Mouse (Mus musculus) limb, embryonic 12.5 days (tissue): ENCODE results near the gene Tbca. TPM values are rescaled to one million over a fixed set of nuclear protein-coding genes. Genes with fewer than 3 reads are reported as not detected.
A peak's percentile ranks its signal among the peaks of the same experiment; 100 is the strongest.

Experiments used
- ATAC-seq: fragments of 200-750 bp; cut with Nextera tagmentation; 2 replicates; pipeline ENCODE4 v1.8.0; 2017; ENCODE audit warnings: low read depth, moderate TSS enrichment; ENCODE audit not compliant: insufficient number of reproducible peaks, insufficient read depth, low FRiP score, low TSS enrichment
- H3K27ac ChIP-seq: fragments of 300-500 bp; sonication (generic); 2 replicates; pipeline ENCODE4 v1.5.1; 2016; ENCODE audit warnings: mild to moderate bottlenecking, moderate library complexity
- H3K27me3 ChIP-seq: fragments of 300-500 bp; sonication (generic); 2 replicates; pipeline ENCODE4 v1.6.1; 2016; ENCODE audit warnings: mild to moderate bottlenecking, moderate library complexity
- H3K36me3 ChIP-seq: fragments of 300-500 bp; sonication (generic); 2 replicates; pipeline ENCODE4 v1.6.1; 2016; ENCODE audit warnings: mild to moderate bottlenecking, moderate library complexity
- H3K4me1 ChIP-seq: fragments of 300-500 bp; sonication (generic); replicated peaks from 2 replicates; pipeline ENCODE4 v1.6.1; 2016
- H3K4me2 ChIP-seq: fragments of 300-500 bp; sonication (generic); 2 replicates; pipeline ENCODE4 v1.6.1; 2016; ENCODE audit warnings: mild to moderate bottlenecking, moderate library complexity
- H3K4me3 ChIP-seq: fragments of 300-500 bp; sonication (generic); replicated peaks from 2 replicates; pipeline ENCODE4 v1.5.1; 2016; ENCODE audit warnings: mild to moderate bottlenecking
- H3K9ac ChIP-seq: fragments of 300-500 bp; sonication (generic); replicated peaks from 2 replicates; pipeline ENCODE4 v1.6.1; 2016; ENCODE audit warnings: mild to moderate bottlenecking, moderate library complexity
- H3K9me3 ChIP-seq: fragments of 300-500 bp; sonication (generic); 2 replicates; pipeline ENCODE4 v1.6.1; 2016; ENCODE audit warnings: mild to moderate bottlenecking, moderate library complexity
- WGBS: fragments of 180-500 bp; shearing (Covaris S2); methylation state at CpG from one replicate; pipeline ENCODE4 v1.1.7; 2016; 5-methylcytosine and 5-hydroxymethylcytosine counted together
- polyA plus RNA-seq: library from polyadenylated mRNA; unstranded; fragments of >200 nt; fragmentation: Nextera tagmentation; extraction: Ambion mirVana; gene quantifications from 2 replicates; pipeline ENCODE4 v1.2.1, GENCODE M21; 2016

Gene Tbca
- polyA plus RNA-seq, 1 experiment from 2014 or later = 298 TPM

DNA sequence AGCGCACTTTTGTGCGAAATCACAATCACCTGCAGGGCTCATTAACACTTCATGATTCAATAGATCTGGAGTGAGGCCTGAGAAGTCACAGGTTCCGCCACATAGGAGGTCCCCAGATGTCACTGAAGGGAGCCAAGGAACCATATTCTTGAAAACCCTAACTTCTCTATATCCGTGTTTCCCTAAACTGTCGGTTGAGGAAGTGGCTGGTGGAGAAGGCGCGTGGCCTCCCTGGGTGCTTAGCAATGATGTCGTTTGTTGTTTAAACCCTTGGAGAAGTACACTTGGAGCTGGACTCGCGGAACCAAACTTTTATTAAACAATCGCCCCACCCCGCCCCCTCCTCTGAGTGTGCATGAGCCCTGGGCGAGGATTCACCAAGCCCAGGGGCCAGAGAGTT, 60.6 kb downstream of the Tbca start:
- H3K27ac ChIP-seq = no peak overlapping the region
- no peaks in the 10 kb centered on the region for H3K4me1 ChIP-seq
- no peak overlapping the region for H3K9ac ChIP-seq
- no peaks in the 10 kb centered on the region for H3K9me3 ChIP-seq
- no peak for ATAC-seq
- WGBS = 56% methylated on average over 13 of the region's 13 CpGs
- 0 out of 2 replicates have a peak, but pooled peaks cover under 1% of the 10 kb centered on the region for H3K36me3 ChIP-seq
- H3K27me3 ChIP-seq = peaks cover 6% of the 10 kb centered on the region; the same call in 1 of the 2 replicates
- H3K4me2 ChIP-seq = no peak overlapping the region
- H3K4me3 ChIP-seq = no peak overlapping the region

DNA sequence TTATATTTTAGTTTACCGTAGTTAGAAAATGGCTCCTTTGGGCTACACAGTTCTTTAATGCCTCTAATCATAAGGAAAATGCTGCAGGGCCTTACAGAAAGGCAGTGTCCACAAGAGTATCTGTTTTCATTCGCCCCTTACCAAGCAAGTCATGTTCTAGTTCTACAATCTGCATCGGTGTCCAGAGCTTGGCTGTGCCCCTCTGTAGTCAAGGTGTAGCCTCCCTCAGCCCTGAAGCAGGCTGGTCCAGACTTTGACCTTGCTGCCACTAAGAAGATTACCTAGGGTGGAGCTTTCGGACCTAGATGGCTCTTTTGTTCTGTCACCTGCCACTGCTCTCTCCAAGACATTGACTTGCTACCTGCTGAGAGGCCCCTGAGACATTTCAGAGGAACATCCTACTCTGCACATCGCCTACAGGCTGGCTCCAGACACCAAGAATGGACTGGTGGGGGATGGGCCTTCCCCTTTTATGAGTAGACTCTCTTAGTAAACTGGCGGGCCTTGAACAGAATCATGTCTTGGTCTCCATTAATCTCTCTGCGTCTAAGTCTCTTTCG, 69.4 kb downstream of the Tbca start:
- H3K9ac ChIP-seq = no peak overlapping the region
- peaks cover 15% of the 10 kb centered on the region for H3K27me3 ChIP-seq
- H3K9me3 ChIP-seq = no peaks in the 10 kb centered on the region
- no peak overlapping the region for H3K27ac ChIP-seq
- no peak overlapping the region for H3K4me2 ChIP-seq
- no peaks in the 10 kb centered on the region for H3K36me3 ChIP-seq
- 69% methylated on average over 8 of the region's 8 CpGs for WGBS
- no peak overlapping the region for H3K4me3 ChIP-seq
- H3K4me1 ChIP-seq = no peaks in the 10 kb centered on the region; the same call in 1 of the 2 replicates
- ATAC-seq = no peak

DNA sequence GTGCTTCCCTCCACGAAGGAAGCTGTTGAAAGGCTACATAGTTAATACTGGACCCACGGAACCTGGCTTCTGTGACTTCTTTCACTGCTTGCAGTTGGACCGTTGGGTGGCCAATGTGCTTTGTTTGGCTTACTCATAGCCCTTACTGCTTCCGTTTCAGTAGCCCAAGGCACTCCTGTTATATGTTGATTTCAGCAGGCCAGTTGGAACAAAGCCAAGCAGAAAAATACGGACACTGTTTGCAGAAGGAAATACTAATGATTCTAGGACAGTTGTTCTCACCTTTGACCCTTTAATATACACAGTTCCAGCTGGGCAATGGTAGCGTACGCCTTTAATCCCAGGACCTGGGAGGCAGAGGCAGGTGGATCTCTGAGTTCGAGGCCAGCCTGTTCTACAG, 70.5 kb downstream of the Tbca start:
- H3K27me3 ChIP-seq = peaks cover 26% of the 10 kb centered on the region

DNA sequence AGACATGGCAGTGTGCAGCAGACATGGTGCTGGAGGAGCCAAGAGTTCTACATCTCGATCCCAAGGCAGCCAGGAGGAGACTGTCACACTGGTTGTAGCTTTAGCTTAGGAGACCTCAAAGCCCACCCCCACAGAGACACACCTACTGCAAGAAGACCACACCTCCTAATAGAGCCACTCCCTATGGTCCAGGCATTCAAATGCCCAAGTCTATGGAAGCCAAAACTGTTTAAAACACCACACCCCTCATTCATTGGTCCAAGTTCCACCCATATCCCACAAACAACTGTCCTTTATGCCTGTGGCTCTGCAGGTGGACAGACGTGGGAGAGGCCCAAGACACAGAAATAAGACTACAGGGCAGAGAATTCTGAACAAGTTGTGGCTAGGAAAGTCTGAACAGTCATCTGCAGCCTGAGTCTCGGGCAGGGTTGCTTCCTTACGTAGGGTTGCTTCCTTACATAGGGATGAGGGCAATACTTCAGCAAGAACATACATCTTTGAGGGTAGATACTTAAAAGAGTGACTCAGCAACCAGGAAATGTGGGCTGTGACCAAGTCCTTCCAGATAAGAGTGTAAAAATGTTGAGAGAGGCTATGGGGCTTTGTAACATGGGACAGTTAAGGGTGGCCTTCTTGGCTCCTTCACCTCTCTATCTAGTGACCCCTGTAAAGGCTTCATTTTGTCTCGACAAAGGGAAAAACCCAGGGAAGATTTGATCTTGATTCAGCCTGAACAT, 74.0 kb downstream of the Tbca start:
- Histone ChIP-seq H3K27me3 (peaks cover 60% of the 10 kb centered on the region), H3K4me1 (no peaks in the 10 kb centered on the region), H3K27ac (no peak overlapping the region), H3K9ac (no peak overlapping the region), H3K4me3 (no peak overlapping the region), H3K36me3 (no peaks in the 10 kb centered on the region), H3K9me3 (no peaks in the 10 kb centered on the region), H3K4me2 (no peak overlapping the region)
- ATAC-seq = no peak
- 74% methylated on average over 5 of the region's 5 CpGs for WGBS

More for the DNA sequence above, 70.5 kb downstream of the Tbca start:
- Histone ChIP-seq H3K9me3 (no peaks in the 10 kb centered on the region), H3K9ac (no peak overlapping the region), H3K4me2 (no peak overlapping the region), H3K4me1 (no peaks in the 10 kb centered on the region; the same call in 1 of the 2 replicates), H3K27ac (no peak overlapping the region), H3K36me3 (no peaks in the 10 kb centered on the region), H3K4me3 (no peak overlapping the region)
- ATAC-seq = no peak
- 80% methylated on average over 8 of the region's 8 CpGs for WGBS

DNA sequence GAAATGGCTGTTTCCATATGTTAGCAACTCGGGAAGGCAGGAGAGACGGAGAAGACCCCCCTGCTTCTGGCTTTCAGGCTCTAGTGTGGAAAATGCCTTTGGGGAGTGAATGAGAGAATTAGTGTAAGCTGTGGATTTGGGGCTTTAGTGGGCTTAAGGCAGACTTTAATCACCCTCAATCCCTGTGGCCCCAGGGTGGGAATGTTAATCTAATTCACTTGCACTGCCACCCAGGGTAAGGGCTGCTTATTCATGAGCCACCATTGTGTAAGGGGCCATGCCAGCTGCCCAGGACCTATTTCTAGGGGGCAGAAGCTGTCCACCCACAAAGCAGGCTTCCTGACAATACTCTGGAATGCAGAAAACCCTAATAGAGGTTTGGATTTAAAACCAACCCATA, 78.2 kb downstream of the Tbca start:
- Histone ChIP-seq H3K4me1 (peaks cover 9% of the 10 kb centered on the region), H3K27me3 (peaks cover 95% of the 10 kb centered on the region), H3K9ac (no peak overlapping the region), H3K36me3 (no peaks in the 10 kb centered on the region), H3K27ac (no peak overlapping the region), H3K9me3 (no peaks in the 10 kb centered on the region), H3K4me2 (no peak overlapping the region), H3K4me3 (no peak overlapping the region)
- ATAC-seq = no peak
- WGBS = 20% methylated on average over 2 of the region's 2 CpGs

- 48% methylated on average over 4 of the region's 4 CpGs for WGBS
- peaks cover 95% of the 10 kb centered on the region for H3K27me3 ChIP-seq
Observed at GRCm38 (mm10) chr13:94867772-94868171, 79.1 kb downstream of the Tbca start.

DNA sequence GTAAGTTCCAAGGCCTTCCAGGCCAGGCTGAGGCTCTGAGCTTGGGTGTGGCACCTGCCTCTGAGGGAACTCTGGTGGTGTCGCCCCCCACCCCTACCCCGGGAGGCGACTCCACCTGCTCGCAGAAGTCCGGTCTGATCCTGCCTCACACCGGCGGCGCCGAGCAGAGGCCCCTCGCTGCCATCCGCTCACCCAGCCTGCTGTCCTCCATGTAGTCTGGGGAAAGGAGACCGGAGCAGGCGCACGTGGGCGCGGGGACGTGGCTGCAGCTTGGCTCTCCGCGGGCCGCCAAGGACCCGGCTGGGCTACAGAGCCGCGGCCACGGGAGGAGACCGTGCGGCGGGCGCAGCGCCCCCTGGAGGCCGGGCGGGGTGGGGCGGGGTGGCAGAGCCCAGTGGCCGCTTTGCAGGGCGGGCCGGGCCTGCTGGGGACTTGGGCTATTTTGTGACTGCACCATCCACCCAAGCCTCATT, 79.8 kb downstream of the Tbca start:
- H3K27ac ChIP-seq = no peak overlapping the region
- no peak overlapping the region; the same call in 1 of the 2 replicates for H3K9ac ChIP-seq

More at GRCm38 (mm10) chr13:94867772-94868171, 79.1 kb downstream of the Tbca start:
- Histone ChIP-seq H3K4me3 (no peak overlapping the region), H3K9me3 (no peaks in the 10 kb centered on the region), H3K4me2 (no peak overlapping the region), H3K4me1 (peaks cover 11% of the 10 kb centered on the region), H3K27ac (no peak overlapping the region), H3K36me3 (no peaks in the 10 kb centered on the region), H3K9ac (no peak overlapping the region)
- ATAC-seq = no peak

DNA sequence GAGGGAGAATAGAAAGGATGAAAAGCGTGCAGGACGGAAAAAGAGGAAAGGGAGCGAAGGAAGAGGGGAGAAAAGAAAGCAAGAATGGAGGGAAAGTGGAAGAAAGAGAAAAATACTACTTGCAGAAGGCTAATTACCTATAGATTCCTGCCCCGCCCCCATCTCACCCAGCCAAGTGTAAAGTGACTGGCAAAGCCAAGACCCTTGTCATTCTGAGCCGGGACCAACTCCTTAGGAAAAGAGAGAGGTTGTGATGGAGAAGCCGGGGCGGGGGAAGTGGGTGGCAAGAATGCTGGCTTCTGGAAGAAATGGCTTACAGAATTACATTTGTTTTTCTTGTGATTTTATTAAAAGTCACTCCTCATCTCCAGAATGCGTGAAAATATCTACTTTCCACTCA, 80.8 kb downstream of the Tbca start:
- Histone ChIP-seq H3K9me3 (no peaks in the 10 kb centered on the region), H3K27me3 (peaks cover 94% of the 10 kb centered on the region), H3K36me3 (no peaks in the 10 kb centered on the region), H3K4me3 (peak overlapping the region; percentile 37; the same call in 1 of the 2 replicates), H3K9ac (no peak overlapping the region), H3K27ac (no peak overlapping the region), H3K4me2 (peak overlapping the region; percentile 65), H3K4me1 (peaks cover 20% of the 10 kb centered on the region)
- ATAC-seq = no peak
- WGBS = 1% methylated on average over 8 of the region's 8 CpGs

More for the DNA sequence above, 79.8 kb downstream of the Tbca start:
- WGBS = under 1% methylated on average over 32 of the region's 35 CpGs
- ATAC-seq = peak; percentile 87
- Histone ChIP-seq H3K36me3 (no peaks in the 10 kb centered on the region), H3K4me1 (peaks cover 16% of the 10 kb centered on the region), H3K4me2 (peak overlapping the region; percentile 65), H3K27me3 (peaks cover 95% of the 10 kb centered on the region), H3K9me3 (no peaks in the 10 kb centered on the region), H3K4me3 (peak overlapping the region; percentile 37)

DNA sequence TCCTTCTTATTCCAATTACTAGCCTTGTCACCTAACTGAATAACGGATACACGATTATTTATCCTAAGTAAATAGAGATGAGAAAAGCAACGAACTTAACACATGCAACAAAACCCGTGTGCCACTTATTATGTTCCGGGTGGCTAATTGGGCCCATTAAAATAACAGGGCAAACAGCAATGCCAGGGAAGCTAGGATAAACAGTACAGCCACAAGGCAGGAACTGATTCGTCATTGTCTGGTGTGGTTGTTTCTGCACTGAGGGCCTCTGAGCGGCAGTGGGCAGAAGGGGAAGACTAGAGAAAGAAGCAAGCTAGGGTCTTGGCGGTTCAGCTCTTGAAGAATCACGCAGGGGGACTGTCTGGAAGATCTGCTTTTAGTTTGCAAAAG, 81.4 kb downstream of the Tbca start:
- WGBS = 1% methylated on average over 9 of the region's 9 CpGs
- H3K9ac ChIP-seq = no peak overlapping the region
- no peaks in the 10 kb centered on the region for H3K9me3 ChIP-seq
- no peak overlapping the region for H3K27ac ChIP-seq
- no peak overlapping the region for H3K4me2 ChIP-seq
- peaks cover 22% of the 10 kb centered on the region for H3K4me1 ChIP-seq
- ATAC-seq = no peak
- H3K27me3 ChIP-seq = peaks cover 94% of the 10 kb centered on the region
- H3K36me3 ChIP-seq = no peaks in the 10 kb centered on the region
- no peak overlapping the region for H3K4me3 ChIP-seq

GRCm38 (mm10) chr13:94870461-94871186, 81.9 kb downstream of the Tbca start:
- H3K27ac ChIP-seq = no peak overlapping the region
- no peak overlapping the region for H3K4me3 ChIP-seq
- peaks cover 26% of the 10 kb centered on the region for H3K4me1 ChIP-seq
- no peaks in the 10 kb centered on the region for H3K36me3 ChIP-seq
- no peaks in the 10 kb centered on the region for H3K9me3 ChIP-seq
- H3K4me2 ChIP-seq = no peak overlapping the region
- no peak overlapping the region for H3K9ac ChIP-seq
- WGBS = 1% methylated on average over 21 of the region's 21 CpGs
- peaks cover 94% of the 10 kb centered on the region for H3K27me3 ChIP-seq
- no peak for ATAC-seq

GRCm38 (mm10) chr13:94871806-94872320, 83.2 kb downstream of the Tbca start:
- H3K4me3 ChIP-seq = no peak overlapping the region
- H3K27me3 ChIP-seq = peaks cover 91% of the 10 kb centered on the region
- 0% methylated on average over 7 of the region's 7 CpGs for WGBS
- no peak overlapping the region for H3K27ac ChIP-seq
- H3K36me3 ChIP-seq = no peaks in the 10 kb centered on the region
- H3K9ac ChIP-seq = no peak overlapping the region
- no peaks in the 10 kb centered on the region for H3K9me3 ChIP-seq
- peaks cover 26% of the 10 kb centered on the region for H3K4me1 ChIP-seq
- ATAC-seq = no peak
- H3K4me2 ChIP-seq = no peak overlapping the region
